Mouse (Mus musculus) lung, postnatal 0 days (tissue): ENCODE data around the gene F5. TPM values are rescaled to one million over a fixed set of nuclear protein-coding genes. Genes with fewer than 3 reads are reported as not detected.

Experiments used
- ATAC-seq: fragments of 200-750 bp; cut with Nextera tagmentation; 2 replicates; pipeline ENCODE4 v1.8.0; 2017; ENCODE audit warnings: moderate library complexity
- DNase-seq: peaks from one replicate; pipeline ENCODE4 v3.0.0-alpha.2; 2016; ENCODE audit warnings: low spot score
- H3K27ac ChIP-seq: fragments of 300-500 bp; sonication (generic); 2 replicates; pipeline ENCODE4 v1.5.1; 2014; ENCODE audit warnings: antibody characterized with exemption, mild to moderate bottlenecking, low read length, mixed read lengths
- H3K27me3 ChIP-seq: fragments of 300-500 bp; sonication (generic); replicated peaks from 2 replicates; pipeline ENCODE4 v1.6.1; 2014; ENCODE audit warnings: low read length, mixed read lengths; ENCODE audit not compliant: insufficient read depth
- H3K36me3 ChIP-seq: fragments of 300-500 bp; sonication (generic); 2 replicates; pipeline ENCODE4 v1.6.1; 2014; ENCODE audit warnings: low read length, mixed read lengths; ENCODE audit not compliant: insufficient read depth
- H3K4me1 ChIP-seq: fragments of 300-500 bp; sonication (generic); 2 replicates; pipeline ENCODE4 v1.6.1; 2014; ENCODE audit warnings: antibody characterized with exemption, low read depth, low read length, mixed read lengths; ENCODE audit not compliant: insufficient read depth
- H3K4me2 ChIP-seq: fragments of 300-500 bp; sonication (generic); replicated peaks from 2 replicates; pipeline ENCODE4 v1.6.1; 2014; ENCODE audit warnings: low read depth, mild to moderate bottlenecking, low read length, moderate library complexity, mixed read lengths
- H3K4me3 ChIP-seq: fragments of 300-500 bp; sonication (generic); 2 replicates; pipeline ENCODE4 v1.5.1; 2014; ENCODE audit warnings: low read depth, low read length
- H3K9ac ChIP-seq: fragments of 300-500 bp; sonication (generic); replicated peaks from 2 replicates; pipeline ENCODE4 v1.6.1; 2014; ENCODE audit warnings: low read depth, mild to moderate bottlenecking
- H3K9me3 ChIP-seq: fragments of 300-500 bp; sonication (generic); 2 replicates; pipeline ENCODE4 v1.6.1; 2016; ENCODE audit warnings: low read length, mixed read lengths
- CTCF ChIP-seq: IDR thresholded peaks from 2 replicates; pipeline ENCODE4 v1.5.1; 2016; ENCODE audit warnings: antibody characterized with exemption, mild to moderate bottlenecking
- EP300 ChIP-seq: IDR thresholded peaks from 2 replicates; pipeline ENCODE4 v1.6.1; 2016; ENCODE audit warnings: antibody characterized with exemption, mild to moderate bottlenecking, control low read depth
- WGBS: fragments of 180-500 bp; shearing (Covaris S2); extraction: QIAGEN DNeasy Blood & Tissue Kit; methylation state at CpG from one replicate; pipeline ENCODE4 v1.1.7; 2014; 5-methylcytosine and 5-hydroxymethylcytosine counted together
- polyA plus RNA-seq: library from polyadenylated mRNA; unstranded; fragments of >200 nt; fragmentation: Nextera tagmentation; extraction: Ambion mirVana; gene quantifications from 2 replicates; pipeline ENCODE4 v1.2.1, GENCODE M21; 2015

The F5 gene
- polyA plus RNA-seq, 1 experiment from 2014 or later, result 0.33 TPM

- Histone ChIP-seq H3K27me3 (no peaks in the 10 kb centered on the region), H3K36me3 (no peaks in the 10 kb centered on the region), H3K9ac (no peak overlapping the region), H3K4me2 (no peak overlapping the region), H3K4me3 (no peak overlapping the region), H3K9me3 (no peaks in the 10 kb centered on the region), H3K27ac (no peak overlapping the region), H3K4me1 (no peaks in the 10 kb centered on the region)
- WGBS, result 36% methylated on average over 7 of the region's 7 CpGs
- no peak for TF ChIP-seq EP300
- no peak for TF ChIP-seq CTCF
- ATAC-seq, result no peak
- DNase-seq, result no peak
Measured at GRCm38 (mm10) chr1:164235078-164235477, 83.4 kb downstream of the F5 start.

GRCm38 (mm10) chr1:164236078-164236477 is 84.4 kb downstream of the F5 start:
- Histone ChIP-seq H3K9me3 (no peaks in the 10 kb centered on the region), H3K27me3 (no peaks in the 10 kb centered on the region), H3K4me2 (no peak overlapping the region), H3K27ac (no peak overlapping the region), H3K9ac (no peak overlapping the region), H3K4me1 (no peaks in the 10 kb centered on the region), H3K4me3 (no peak overlapping the region), H3K36me3 (no peaks in the 10 kb centered on the region)
- WGBS, result 47% methylated on average over 7 of the region's 7 CpGs
- DNase-seq, result no peak
- no peak for ATAC-seq
- TF ChIP-seq EP300, result no peak
- TF ChIP-seq CTCF, result no peak

GRCm38 (mm10) chr1:164241494-164241893 is 89.9 kb downstream of the F5 start:
- WGBS, result 77% methylated on average over 2 of the region's 2 CpGs
- Histone ChIP-seq H3K4me2 (no peak overlapping the region), H3K9me3 (no peaks in the 10 kb centered on the region), H3K4me3 (no peak overlapping the region), H3K4me1 (no peaks in the 10 kb centered on the region), H3K27ac (no peak overlapping the region), H3K36me3 (no peaks in the 10 kb centered on the region), H3K9ac (no peak overlapping the region), H3K27me3 (no peaks in the 10 kb centered on the region)
- ATAC-seq (no peak), DNase-seq (no peak)
- TF ChIP-seq EP300 (no peak), CTCF (no peak)

- no peak overlapping the region for H3K4me2 ChIP-seq
- H3K27me3 ChIP-seq, result no peaks in the 10 kb centered on the region
- no peak overlapping the region for H3K4me3 ChIP-seq
- H3K4me1 ChIP-seq, result no peaks in the 10 kb centered on the region
- TF ChIP-seq CTCF, result no peak
- no peak for TF ChIP-seq EP300
- no peaks in the 10 kb centered on the region for H3K9me3 ChIP-seq
- DNase-seq (no peak), ATAC-seq (no peak)
- H3K27ac ChIP-seq, result no peak overlapping the region
- H3K9ac ChIP-seq, result no peak overlapping the region
- WGBS, result 55% methylated on average over 8 of the region's 8 CpGs
- no peaks in the 10 kb centered on the region for H3K36me3 ChIP-seq
Measured at GRCm38 (mm10) chr1:164242809-164243208, 91.2 kb downstream of the F5 start.

GRCm38 (mm10) chr1:164247442-164247841 is 95.8 kb downstream of the F5 start:
- 41% methylated on average over 8 of the region's 8 CpGs for WGBS
- no peak overlapping the region for H3K4me3 ChIP-seq

GRCm38 (mm10) chr1:164247971-164248370 is 96.3 kb downstream of the F5 start:
- Histone ChIP-seq H3K4me2 (peak overlapping the region; percentile 91), H3K9me3 (no peaks in the 10 kb centered on the region), H3K27me3 (no peaks in the 10 kb centered on the region), H3K36me3 (no peaks in the 10 kb centered on the region), H3K4me1 (peaks cover 14% of the 10 kb centered on the region; the same call in 1 of the 2 replicates), H3K4me3 (peak overlapping the region; percentile 73), H3K9ac (peak overlapping the region; percentile 50; the same call in 1 of the 2 replicates), H3K27ac (peak overlapping the region; percentile 90)
- ATAC-seq (no peak), DNase-seq (no peak)
- no peak for TF ChIP-seq EP300
- WGBS, result 13% methylated on average over 10 of the region's 10 CpGs

More at GRCm38 (mm10) chr1:164247442-164247841, 95.8 kb downstream of the F5 start:
- Histone ChIP-seq H3K4me1 (peaks cover 14% of the 10 kb centered on the region; the same call in 1 of the 2 replicates), H3K9ac (0 out of 2 replicates have a peak overlapping the region, but pooled peaks have one; percentile 50), H3K27ac (peak overlapping the region; percentile 90), H3K36me3 (no peaks in the 10 kb centered on the region), H3K4me2 (peak overlapping the region; percentile 91; the same call in 1 of the 2 replicates), H3K9me3 (no peaks in the 10 kb centered on the region), H3K27me3 (no peaks in the 10 kb centered on the region)
- no peak for DNase-seq
- ATAC-seq, result no peak
- TF ChIP-seq EP300 (no peak), CTCF (no peak)
